Mouse (Mus musculus): Measurements from ENCODE around the gene Ugt1a7c. TPM values are rescaled to one million over a fixed set of nuclear protein-coding genes. Genes with fewer than 3 reads are reported as not detected.

Ugt1a7c gene
- polyA plus RNA-seq, 1 experiment from 2014 or later = 1.2 TPM

DNA sequence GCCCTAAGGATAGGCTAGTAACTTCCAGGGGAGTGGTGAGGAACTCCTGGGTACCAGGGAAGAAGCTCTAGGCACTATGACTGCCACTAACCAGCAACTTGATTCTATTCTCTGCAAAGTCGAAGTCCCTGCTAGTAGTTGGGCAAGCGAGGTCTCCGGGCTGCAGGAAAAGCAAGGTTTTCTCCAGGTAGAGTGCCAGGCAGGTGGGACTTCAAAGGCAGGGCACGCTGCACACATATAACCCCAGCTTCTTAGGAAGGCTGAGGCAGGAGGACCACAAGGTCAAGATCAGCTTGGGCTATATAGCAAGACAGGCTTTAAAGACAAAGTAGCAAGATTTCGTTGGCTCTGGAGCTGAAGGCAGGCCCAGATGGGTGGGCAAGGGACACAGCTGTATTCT is 168.9 kb downstream of the Ugt1a7c start:
- no peaks in the 10 kb centered on the region for H3K9me3 ChIP-seq
- H3K27me3 ChIP-seq (replicated peaks) = no peaks in the 10 kb centered on the region
- no peak for ATAC-seq (replicated peaks)
- H3K4me2 ChIP-seq = no peak overlapping the region
- no peak overlapping the region for H3K4me3 ChIP-seq
- H3K4me1 ChIP-seq = no peaks in the 10 kb centered on the region
- peaks cover 77% of the 10 kb centered on the region for H3K36me3 ChIP-seq (replicated peaks)
- H3K27ac ChIP-seq = no peak overlapping the region
- WGBS = 92% methylated on average over 5 of the region's 5 CpGs
- no peak overlapping the region for H3K9ac ChIP-seq

DNA sequence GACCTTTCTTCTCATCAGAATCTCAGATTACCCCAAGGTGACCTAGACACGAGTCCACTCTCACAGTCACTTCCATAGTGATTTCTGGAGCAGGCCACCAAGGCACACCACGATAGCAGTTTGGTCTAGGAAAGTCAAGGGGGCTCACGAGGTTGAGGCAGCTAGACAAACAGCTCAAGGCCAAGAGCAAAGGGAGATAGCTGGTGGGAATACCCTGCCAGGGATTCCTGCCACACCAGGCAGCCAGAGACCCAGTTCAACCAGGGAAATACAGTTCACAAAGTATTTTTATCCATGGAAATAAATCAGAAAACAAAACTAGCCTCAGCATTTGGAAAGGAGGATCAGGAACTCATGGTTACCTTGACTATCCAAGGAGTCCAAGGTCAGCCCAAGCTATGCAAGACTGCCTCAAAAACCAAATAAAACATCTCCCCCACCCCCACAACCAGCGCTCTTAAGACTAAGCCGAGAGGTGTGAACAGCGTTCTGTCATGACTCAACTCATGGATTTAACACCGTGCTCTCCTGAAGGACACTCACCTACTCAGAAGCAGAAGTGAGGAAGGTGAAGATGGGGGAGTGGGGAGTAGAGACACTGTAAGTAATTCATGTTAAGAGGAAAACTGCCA is 169.5 kb downstream of the Ugt1a7c start:
- Histone ChIP-seq H3K4me2 (no peak overlapping the region), H3K27ac (no peak overlapping the region), H3K4me3 (no peak overlapping the region), H3K4me1 (no peaks in the 10 kb centered on the region), H3K9ac (no peak overlapping the region), H3K36me3 (replicated peaks) (peaks cover 83% of the 10 kb centered on the region), H3K27me3 (replicated peaks) (no peaks in the 10 kb centered on the region), H3K9me3 (no peaks in the 10 kb centered on the region)
- no peak for ATAC-seq (replicated peaks)
- WGBS = 90% methylated on average over 7 of the region's 7 CpGs

DNA sequence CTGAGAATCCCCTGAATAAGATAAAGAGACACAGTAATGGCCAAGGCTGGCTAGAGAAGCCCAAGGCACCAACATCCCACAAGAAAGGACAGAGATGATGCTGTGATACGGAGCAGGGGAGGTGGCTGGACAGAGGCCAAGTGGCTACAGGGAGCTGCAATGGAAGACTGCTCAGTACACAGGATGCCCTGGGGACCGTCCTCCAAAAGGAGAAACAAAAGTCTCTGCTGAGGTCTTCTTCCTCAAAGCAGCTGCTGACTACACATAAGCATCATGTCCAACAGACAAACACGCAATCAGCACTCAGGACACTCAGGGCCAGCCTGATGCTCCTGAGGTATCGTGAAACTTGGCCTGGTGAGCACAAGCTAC is 170.0 kb downstream of the Ugt1a7c start:
- Histone ChIP-seq H3K36me3 (replicated peaks) (peaks cover 88% of the 10 kb centered on the region), H3K4me2 (no peak overlapping the region), H3K27me3 (replicated peaks) (no peaks in the 10 kb centered on the region), H3K27ac (no peak overlapping the region), H3K9me3 (no peaks in the 10 kb centered on the region), H3K4me1 (no peaks in the 10 kb centered on the region), H3K4me3 (no peak overlapping the region), H3K9ac (no peak overlapping the region)
- no peak for ATAC-seq (replicated peaks)
- WGBS = 79% methylated on average over 4 of the region's 4 CpGs

DNA sequence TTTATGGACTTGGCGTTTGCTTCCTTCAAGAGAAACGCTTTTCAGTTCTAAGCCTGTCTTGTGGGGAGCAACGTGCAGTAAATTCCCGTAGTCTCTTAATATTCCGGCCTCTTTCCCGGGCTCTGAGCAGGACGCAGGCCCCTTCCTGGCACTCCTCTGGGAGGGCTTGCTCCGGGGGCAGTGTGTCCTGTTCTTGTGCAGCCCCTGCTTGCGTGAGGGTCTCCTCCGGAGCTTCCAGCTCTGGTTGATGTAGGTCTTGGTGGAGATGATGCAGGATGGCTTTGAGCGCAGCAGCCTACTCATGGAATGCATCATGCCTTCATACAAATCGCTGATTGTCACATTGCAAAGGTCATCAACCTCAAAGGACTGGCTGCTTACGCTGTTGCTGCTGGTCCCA is 171.3 kb downstream of the Ugt1a7c start:
- Histone ChIP-seq H3K4me2 (no peak overlapping the region), H3K4me3 (no peak overlapping the region), H3K27ac (no peak overlapping the region), H3K4me1 (no peaks in the 10 kb centered on the region), H3K9me3 (no peaks in the 10 kb centered on the region), H3K9ac (no peak overlapping the region), H3K36me3 (replicated peaks) (peaks cover 87% of the 10 kb centered on the region), H3K27me3 (replicated peaks) (no peaks in the 10 kb centered on the region)
- ATAC-seq (replicated peaks) = no peak
- 90% methylated on average over 13 of the region's 13 CpGs for WGBS

DNA sequence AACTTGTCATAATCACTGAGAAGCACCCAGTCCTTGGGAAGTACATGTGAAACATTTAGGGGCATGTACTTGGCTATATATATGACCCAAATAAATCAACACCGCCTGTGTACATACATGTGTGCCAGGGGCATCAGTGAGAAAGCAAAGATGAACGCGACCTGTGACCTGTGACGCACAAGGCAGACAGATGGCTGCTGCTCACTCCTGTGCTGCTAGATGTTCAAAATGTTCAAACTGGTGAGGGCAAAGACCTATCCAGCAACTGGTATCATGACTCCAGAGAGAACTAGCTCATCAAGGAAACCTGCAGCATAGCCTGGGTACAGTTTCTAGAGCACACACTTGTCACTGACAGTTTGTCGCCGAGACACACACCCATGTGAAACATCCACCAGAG is 172.6 kb downstream of the Ugt1a7c start:
- no peak overlapping the region for H3K4me3 ChIP-seq
- WGBS = 95% methylated on average over 6 of the region's 6 CpGs
- ATAC-seq (replicated peaks) = no peak
- no peak overlapping the region for H3K4me2 ChIP-seq
- no peak overlapping the region for H3K27ac ChIP-seq
- no peak overlapping the region for H3K9ac ChIP-seq
- no peaks in the 10 kb centered on the region for H3K27me3 ChIP-seq (replicated peaks)
- H3K36me3 ChIP-seq (replicated peaks) = peaks cover 76% of the 10 kb centered on the region
- no peaks in the 10 kb centered on the region for H3K9me3 ChIP-seq
- no peaks in the 10 kb centered on the region for H3K4me1 ChIP-seq

DNA sequence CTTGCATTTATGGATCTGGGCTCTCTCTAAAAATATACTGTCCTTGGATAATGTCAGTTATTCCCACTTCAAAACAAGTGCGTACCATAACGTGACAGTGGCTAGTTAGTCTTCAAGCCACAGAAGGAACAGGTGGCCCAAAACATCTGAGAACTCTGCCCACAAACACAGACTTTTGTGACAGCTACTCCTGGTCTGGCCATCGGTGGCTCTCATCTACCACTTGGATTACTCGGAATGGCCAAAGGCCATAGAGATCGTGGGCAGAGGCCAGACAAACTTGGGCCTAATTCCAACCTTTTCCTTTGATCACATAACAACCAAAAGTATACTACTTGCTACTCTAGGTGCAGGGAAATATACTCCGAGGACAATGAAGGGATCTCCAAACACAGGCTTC is 173.2 kb downstream of the Ugt1a7c start:
- WGBS = 85% methylated on average over 6 of the region's 6 CpGs
- no peaks in the 10 kb centered on the region for H3K4me1 ChIP-seq
- H3K27me3 ChIP-seq (replicated peaks) = no peaks in the 10 kb centered on the region
- no peak overlapping the region for H3K4me2 ChIP-seq
- no peak overlapping the region for H3K27ac ChIP-seq
- no peak overlapping the region for H3K9ac ChIP-seq
- H3K9me3 ChIP-seq = no peaks in the 10 kb centered on the region
- H3K4me3 ChIP-seq = no peak overlapping the region
- peaks cover 70% of the 10 kb centered on the region for H3K36me3 ChIP-seq (replicated peaks)
- ATAC-seq (replicated peaks) = no peak

Other genes with a start within 250 kb of the Ugt1a7c start
- gene Dgkd, start 241.8 kb upstream of the Ugt1a7c start, polyA plus RNA-seq (2015; fragmentation: Nextera tagmentation; extraction: Ambion mirVana) = 49.6 and 52.8 TPM in 2 replicates
- 22.0 and 23.4 TPM in 2 replicates for gene Usp40, start 86.5 kb upstream of the Ugt1a7c start, polyA plus RNA-seq (2015; fragmentation: Nextera tagmentation; extraction: Ambion mirVana)
- gene Ugt1a10, start 39.7 kb upstream of the Ugt1a7c start, polyA plus RNA-seq (2015; fragmentation: Nextera tagmentation; extraction: Ambion mirVana) = not detected in 2 replicates
- gene Ugt1a9, start 24.3 kb upstream of the Ugt1a7c start, polyA plus RNA-seq (2015; fragmentation: Nextera tagmentation; extraction: Ambion mirVana) = not detected in 2 replicates
- not detected in 2 replicates for gene Ugt1a8, start 7.2 kb upstream of the Ugt1a7c start, polyA plus RNA-seq (2015; fragmentation: Nextera tagmentation; extraction: Ambion mirVana)
- gene Ugt1a6b, start 8.2 kb downstream of the Ugt1a7c start, polyA plus RNA-seq (2015; fragmentation: Nextera tagmentation; extraction: Ambion mirVana) = 0.45 and 0.70 TPM in 2 replicates
- 1.2 and 1.5 TPM in 2 replicates for gene Ugt1a6a, start 39.7 kb downstream of the Ugt1a7c start, polyA plus RNA-seq (2015; fragmentation: Nextera tagmentation; extraction: Ambion mirVana)
- not detected in 2 replicates for gene Ugt1a5, start 71.0 kb downstream of the Ugt1a7c start, polyA plus RNA-seq (2015; fragmentation: Nextera tagmentation; extraction: Ambion mirVana)
- 0.15 TPM in 1 of 2 replicates, not detected in the other for gene Ugt1a2, start 105.5 kb downstream of the Ugt1a7c start, polyA plus RNA-seq (2015; fragmentation: Nextera tagmentation; extraction: Ambion mirVana)
- gene Dnajb3, start 110.7 kb downstream of the Ugt1a7c start, polyA plus RNA-seq (2015; fragmentation: Nextera tagmentation; extraction: Ambion mirVana) = 13.2 and 13.5 TPM in 2 replicates
- not detected in 2 replicates for gene Ugt1a1, start 116.9 kb downstream of the Ugt1a7c start, polyA plus RNA-seq (2015; fragmentation: Nextera tagmentation; extraction: Ambion mirVana)
- gene Mroh2a, start 131.9 kb downstream of the Ugt1a7c start, polyA plus RNA-seq (2015; fragmentation: Nextera tagmentation; extraction: Ambion mirVana) = 0.50 and 0.86 TPM in 2 replicates
- 85.4 and 86.4 TPM in 2 replicates for gene Hjurp, start 182.6 kb downstream of the Ugt1a7c start, polyA plus RNA-seq (2015; fragmentation: Nextera tagmentation; extraction: Ambion mirVana)
- gene Trpm8, start 182.6 kb downstream of the Ugt1a7c start, polyA plus RNA-seq (2015; fragmentation: Nextera tagmentation; extraction: Ambion mirVana) = 0.09 and 0.10 TPM in 2 replicates